Mouse (Mus musculus): ENCODE measurements around the gene Rnf225. TPM values are rescaled to one million over a fixed set of nuclear protein-coding genes. Genes with fewer than 3 reads are reported as not detected.

The Rnf225 gene
- polyA plus RNA-seq, 1 experiment from 2014 or later = 0.59 TPM

DNA sequence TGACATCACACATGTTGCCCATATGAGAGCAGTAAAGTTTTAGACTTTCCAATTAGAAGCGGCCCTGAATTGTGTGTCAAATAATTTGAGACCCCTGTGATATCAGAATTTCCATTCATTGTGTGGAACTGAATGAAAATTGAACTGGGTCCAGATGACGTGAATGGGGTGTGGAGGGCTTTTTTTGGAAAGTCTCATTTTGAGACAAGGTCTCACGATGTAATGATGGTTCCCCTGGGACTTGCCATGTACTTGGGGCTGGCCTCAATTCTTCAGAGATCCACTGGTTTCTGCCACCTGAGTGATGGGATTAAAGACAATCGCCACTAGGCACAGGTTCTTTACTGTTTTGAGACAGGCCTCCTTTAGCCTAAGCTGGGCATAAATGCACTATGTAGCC, 13.4 kb downstream of the Rnf225 start:
- no peaks in the 10 kb centered on the region for H3K4me1 ChIP-seq (ENCODE audit: control insufficient read depth, insufficient read depth, low read length)
- WGBS = 84% methylated on average over 4 of the region's 4 CpGs
- ATAC-seq (ENCODE audit: insufficient number of reproducible peaks, low FRiP score, low TSS enrichment, low read depth) = no peak
- DNase-seq (ENCODE audit: low spot score) = no peak
- peaks cover 3% of the 10 kb centered on the region; the same call in 1 of the 2 replicates for H3K9me3 ChIP-seq (ENCODE audit: control insufficient read depth, low read length)
- H3K27me3 ChIP-seq (ENCODE audit: control insufficient read depth, insufficient read depth, low read length) = no peaks in the 10 kb centered on the region
- no peak overlapping the region; the same call in 1 of the 2 replicates for H3K9ac ChIP-seq (ENCODE audit: low read length)
- H3K27ac ChIP-seq (replicated peaks; ENCODE audit: low read depth, low read length) = no peak overlapping the region
- H3K36me3 ChIP-seq (ENCODE audit: control insufficient read depth, insufficient read depth, low read length) = no peaks in the 10 kb centered on the region
- H3K4me2 ChIP-seq (ENCODE audit: low read depth, severe bottlenecking) = no peak overlapping the region
- no peak overlapping the region for H3K4me3 ChIP-seq (ENCODE audit: low read depth, low read length)

DNA sequence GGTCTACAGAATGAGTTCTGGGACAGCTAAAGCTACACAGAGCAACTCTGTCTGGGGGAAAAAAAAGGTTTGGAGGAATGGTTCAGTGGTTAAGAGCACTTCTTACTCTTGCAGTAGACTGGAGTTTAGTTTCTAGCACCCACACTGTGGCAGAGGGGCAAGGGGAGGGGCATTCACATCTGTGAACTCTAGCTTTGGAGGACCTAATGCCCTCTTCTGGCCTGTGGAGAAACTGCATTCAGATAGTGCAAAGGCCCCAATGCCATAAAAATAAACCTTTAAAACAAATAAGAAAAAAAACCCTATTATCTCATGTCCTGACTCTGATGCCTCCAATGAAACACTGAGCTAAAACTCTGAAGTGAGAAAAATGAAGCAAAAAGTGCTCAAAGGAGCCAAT, 16.3 kb downstream of the Rnf225 start:
- Histone ChIP-seq H3K36me3 (ENCODE audit: control insufficient read depth, insufficient read depth, low read length) (no peaks in the 10 kb centered on the region), H3K4me1 (ENCODE audit: control insufficient read depth, insufficient read depth, low read length) (no peaks in the 10 kb centered on the region), H3K4me2 (ENCODE audit: low read depth, severe bottlenecking) (no peak overlapping the region), H3K9ac (ENCODE audit: low read length) (no peak overlapping the region), H3K9me3 (ENCODE audit: control insufficient read depth, low read length) (no peaks in the 10 kb centered on the region), H3K27me3 (ENCODE audit: control insufficient read depth, insufficient read depth, low read length) (no peaks in the 10 kb centered on the region), H3K27ac (replicated peaks; ENCODE audit: low read depth, low read length) (no peak overlapping the region), H3K4me3 (ENCODE audit: low read depth, low read length) (no peak overlapping the region)
- no peak for DNase-seq (ENCODE audit: low spot score)
- no peak for ATAC-seq (ENCODE audit: insufficient number of reproducible peaks, low FRiP score, low TSS enrichment, low read depth)

DNA sequence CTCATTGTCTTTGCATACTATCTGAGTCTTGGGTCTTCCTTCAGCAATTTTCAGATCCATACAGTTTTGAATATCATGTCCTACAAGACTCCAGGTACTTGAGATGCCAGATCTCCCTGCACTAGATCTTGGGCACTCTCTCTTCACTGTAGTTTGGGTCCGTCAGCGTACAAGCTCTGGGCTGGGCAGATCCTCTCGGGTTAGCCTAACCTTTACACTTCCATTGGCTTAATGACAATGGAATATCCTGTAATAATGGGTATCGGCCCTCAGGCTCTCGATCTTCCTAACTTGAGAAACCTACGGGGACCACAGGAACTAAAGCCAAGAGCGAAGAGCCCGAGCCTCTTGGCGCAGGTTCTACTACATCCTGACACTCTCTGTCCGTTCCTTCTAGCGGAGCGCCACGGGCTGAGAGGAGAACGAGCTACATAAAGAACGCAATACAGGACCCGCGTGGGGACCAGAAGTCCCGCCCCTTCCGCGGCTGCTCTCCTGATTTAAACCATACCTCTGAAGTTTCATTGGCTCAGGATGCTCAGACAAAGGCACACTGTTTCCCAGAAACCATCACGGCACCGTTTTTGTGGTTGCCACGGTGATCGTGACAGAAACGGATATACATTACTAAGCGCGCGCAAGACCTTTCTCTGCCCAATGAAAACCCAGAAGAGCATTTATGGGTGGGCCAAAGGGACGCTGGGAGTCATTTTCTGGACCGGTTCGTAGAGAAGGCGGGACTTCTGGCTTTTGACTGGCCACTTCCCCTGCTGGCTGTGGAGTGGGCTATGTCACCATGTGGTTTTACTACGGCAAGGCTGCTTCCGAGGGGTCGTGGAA, 22.0 kb downstream of the Rnf225 start:
- WGBS = 10% methylated on average over 35 of the region's 35 CpGs
- ATAC-seq (ENCODE audit: insufficient number of reproducible peaks, low FRiP score, low TSS enrichment, low read depth) = peak; percentile 98
- H3K9ac ChIP-seq (ENCODE audit: low read length) = peak overlapping the region; percentile 72
- H3K27me3 ChIP-seq (ENCODE audit: control insufficient read depth, insufficient read depth, low read length) = no peaks in the 10 kb centered on the region
- H3K9me3 ChIP-seq (ENCODE audit: control insufficient read depth, low read length) = no peaks in the 10 kb centered on the region
- peak overlapping the region; percentile 81 for H3K27ac ChIP-seq (replicated peaks; ENCODE audit: low read depth, low read length)
- no peaks in the 10 kb centered on the region for H3K36me3 ChIP-seq (ENCODE audit: control insufficient read depth, insufficient read depth, low read length)
- peak; percentile 94 for DNase-seq (ENCODE audit: low spot score)
- peak overlapping the region; percentile 61 for H3K4me2 ChIP-seq (ENCODE audit: low read depth, severe bottlenecking)
- H3K4me3 ChIP-seq (ENCODE audit: low read depth, low read length) = peak overlapping the region; percentile 36
- no peaks in the 10 kb centered on the region for H3K4me1 ChIP-seq (ENCODE audit: control insufficient read depth, insufficient read depth, low read length)

DNA sequence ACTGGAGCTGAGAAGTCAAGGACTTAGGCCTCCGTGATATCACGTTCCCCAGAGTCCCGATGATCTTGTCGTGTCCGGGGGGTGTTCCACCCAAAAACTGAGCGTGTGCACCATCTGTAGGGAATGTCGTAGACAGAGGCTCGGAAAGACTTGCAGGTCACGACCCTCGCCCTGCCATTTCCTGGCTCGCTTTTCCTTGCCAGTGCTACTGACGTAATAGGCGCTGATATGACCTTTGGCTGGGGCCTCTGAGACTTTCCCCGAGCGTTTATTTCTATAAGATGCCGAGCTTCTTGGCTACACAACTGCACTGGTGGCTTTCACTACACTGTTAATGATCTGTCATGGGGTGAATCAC, 22.6 kb downstream of the Rnf225 start:
- no peak; the same call in 1 of the 2 replicates for ATAC-seq (ENCODE audit: insufficient number of reproducible peaks, low FRiP score, low TSS enrichment, low read depth)

DNA sequence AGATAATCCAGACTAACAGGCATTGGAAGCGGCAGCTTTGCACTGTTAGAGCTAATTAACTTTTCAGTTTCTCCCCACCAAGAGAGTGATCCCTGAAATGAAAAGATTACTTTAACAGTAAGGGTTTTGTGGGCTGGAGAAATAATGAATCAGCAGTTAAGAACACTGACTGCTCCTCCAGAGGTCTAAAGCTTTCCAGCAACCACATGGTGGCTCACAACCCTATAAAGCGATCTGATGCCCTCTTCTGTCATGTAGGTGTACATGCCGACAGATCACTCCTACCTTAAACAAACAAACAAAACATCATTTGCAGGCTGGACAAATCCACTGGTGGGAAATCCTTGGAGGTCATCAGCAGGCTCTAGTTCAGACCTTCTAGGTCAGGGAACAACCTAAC, 27.7 kb downstream of the Rnf225 start:
- no peak overlapping the region for H3K4me3 ChIP-seq (ENCODE audit: low read depth, low read length)
- H3K4me1 ChIP-seq (ENCODE audit: control insufficient read depth, insufficient read depth, low read length) = no peaks in the 10 kb centered on the region
- H3K4me2 ChIP-seq (ENCODE audit: low read depth, severe bottlenecking) = no peak overlapping the region
- no peak overlapping the region for H3K27ac ChIP-seq (replicated peaks; ENCODE audit: low read depth, low read length)
- no peak for ATAC-seq (ENCODE audit: insufficient number of reproducible peaks, low FRiP score, low TSS enrichment, low read depth)
- WGBS = 54% methylated on average over 3 of the region's 3 CpGs
- no peaks in the 10 kb centered on the region for H3K9me3 ChIP-seq (ENCODE audit: control insufficient read depth, low read length)
- H3K27me3 ChIP-seq (ENCODE audit: control insufficient read depth, insufficient read depth, low read length) = no peaks in the 10 kb centered on the region
- H3K36me3 ChIP-seq (ENCODE audit: control insufficient read depth, insufficient read depth, low read length) = no peaks in the 10 kb centered on the region
- no peak overlapping the region for H3K9ac ChIP-seq (ENCODE audit: low read length)
- no peak for DNase-seq (ENCODE audit: low spot score)

More for the DNA sequence above, 22.6 kb downstream of the Rnf225 start:
- peak overlapping the region; percentile 61 for H3K4me2 ChIP-seq (ENCODE audit: low read depth, severe bottlenecking)
- WGBS = 5% methylated on average over 16 of the region's 16 CpGs
- H3K9me3 ChIP-seq (ENCODE audit: control insufficient read depth, low read length) = no peaks in the 10 kb centered on the region
- DNase-seq (ENCODE audit: low spot score) = no peak
- no peaks in the 10 kb centered on the region for H3K4me1 ChIP-seq (ENCODE audit: control insufficient read depth, insufficient read depth, low read length)
- no peak overlapping the region; the same call in 1 of the 2 replicates for H3K27ac ChIP-seq (replicated peaks; ENCODE audit: low read depth, low read length)
- peak overlapping the region; percentile 36 for H3K4me3 ChIP-seq (ENCODE audit: low read depth, low read length)
- no peaks in the 10 kb centered on the region for H3K36me3 ChIP-seq (ENCODE audit: control insufficient read depth, insufficient read depth, low read length)
- H3K27me3 ChIP-seq (ENCODE audit: control insufficient read depth, insufficient read depth, low read length) = no peaks in the 10 kb centered on the region
- H3K9ac ChIP-seq (ENCODE audit: low read length) = peak overlapping the region; percentile 57

- no peak overlapping the region for H3K4me2 ChIP-seq (ENCODE audit: low read depth, severe bottlenecking)
- H3K4me1 ChIP-seq (ENCODE audit: control insufficient read depth, insufficient read depth, low read length) = no peaks in the 10 kb centered on the region
- H3K9me3 ChIP-seq (ENCODE audit: control insufficient read depth, low read length) = no peaks in the 10 kb centered on the region
- no peak overlapping the region for H3K27ac ChIP-seq (replicated peaks; ENCODE audit: low read depth, low read length)
- WGBS = 76% methylated on average over 5 of the region's 5 CpGs
- no peak overlapping the region for H3K9ac ChIP-seq (ENCODE audit: low read length)
- no peak for DNase-seq (ENCODE audit: low spot score)
- no peak for ATAC-seq (ENCODE audit: insufficient number of reproducible peaks, low FRiP score, low TSS enrichment, low read depth)
- H3K4me3 ChIP-seq (ENCODE audit: low read depth, low read length) = no peak overlapping the region
- no peaks in the 10 kb centered on the region for H3K27me3 ChIP-seq (ENCODE audit: control insufficient read depth, insufficient read depth, low read length)
- no peaks in the 10 kb centered on the region for H3K36me3 ChIP-seq (ENCODE audit: control insufficient read depth, insufficient read depth, low read length)
These were observed 30.3 kb downstream of the Rnf225 start for GRCm38 (mm10) chr7:12957511-12957910.

GRCm38 (mm10) chr7:12958948-12959347, 31.7 kb downstream of the Rnf225 start:
- H3K9ac ChIP-seq (ENCODE audit: low read length) = no peak overlapping the region
- no peak for ATAC-seq (ENCODE audit: insufficient number of reproducible peaks, low FRiP score, low TSS enrichment, low read depth)

GRCm38 (mm10) chr7:12959718-12960117, 32.5 kb downstream of the Rnf225 start:
- Histone ChIP-seq H3K9ac (ENCODE audit: low read length) (no peak overlapping the region), H3K4me1 (ENCODE audit: control insufficient read depth, insufficient read depth, low read length) (no peaks in the 10 kb centered on the region), H3K27me3 (ENCODE audit: control insufficient read depth, insufficient read depth, low read length) (no peaks in the 10 kb centered on the region), H3K27ac (replicated peaks; ENCODE audit: low read depth, low read length) (no peak overlapping the region), H3K4me2 (ENCODE audit: low read depth, severe bottlenecking) (no peak overlapping the region), H3K36me3 (ENCODE audit: control insufficient read depth, insufficient read depth, low read length) (no peaks in the 10 kb centered on the region), H3K4me3 (ENCODE audit: low read depth, low read length) (no peak overlapping the region), H3K9me3 (ENCODE audit: control insufficient read depth, low read length) (no peaks in the 10 kb centered on the region)
- ATAC-seq (ENCODE audit: insufficient number of reproducible peaks, low FRiP score, low TSS enrichment, low read depth) = no peak
- WGBS = 16% methylated on average over 4 of the region's 4 CpGs
- DNase-seq (ENCODE audit: low spot score) = no peak

More at GRCm38 (mm10) chr7:12958948-12959347, 31.7 kb downstream of the Rnf225 start:
- H3K4me2 ChIP-seq (ENCODE audit: low read depth, severe bottlenecking) = no peak overlapping the region
- no peak for DNase-seq (ENCODE audit: low spot score)
- no peak overlapping the region for H3K27ac ChIP-seq (replicated peaks; ENCODE audit: low read depth, low read length)
- H3K27me3 ChIP-seq (ENCODE audit: control insufficient read depth, insufficient read depth, low read length) = no peaks in the 10 kb centered on the region
- H3K36me3 ChIP-seq (ENCODE audit: control insufficient read depth, insufficient read depth, low read length) = no peaks in the 10 kb centered on the region
- H3K4me1 ChIP-seq (ENCODE audit: control insufficient read depth, insufficient read depth, low read length) = no peaks in the 10 kb centered on the region
- 76% methylated on average over 4 of the region's 4 CpGs for WGBS
- H3K9me3 ChIP-seq (ENCODE audit: control insufficient read depth, low read length) = no peaks in the 10 kb centered on the region
- H3K4me3 ChIP-seq (ENCODE audit: low read depth, low read length) = no peak overlapping the region
